Mouse (Mus musculus) hindbrain, postnatal 0 days (tissue): Measurements from ENCODE around the gene Gm5678. TPM values are rescaled to one million over a fixed set of nuclear protein-coding genes. Genes with fewer than 3 reads are reported as not detected.

Experiments
- ATAC-seq: fragments of 200-750 bp; cut with Nextera tagmentation; 2 replicates; pipeline ENCODE4 v1.8.0; 2017; ENCODE audit warnings: mild to moderate bottlenecking, moderate TSS enrichment, moderate library complexity
- DNase-seq: peaks from one replicate; pipeline ENCODE4 v3.0.0-alpha.2; 2015; ENCODE audit warnings: low spot score
- H3K27ac ChIP-seq: fragments of 300-500 bp; sonication (generic); 2 replicates; pipeline ENCODE4 v1.5.1; 2014; ENCODE audit warnings: mild to moderate bottlenecking
- H3K27me3 ChIP-seq: fragments of 300-500 bp; sonication (generic); 2 replicates; pipeline ENCODE4 v1.6.1; 2014; ENCODE audit warnings: low read length, mixed read lengths; ENCODE audit not compliant: insufficient read depth
- H3K36me3 ChIP-seq: fragments of 300-500 bp; sonication (generic); 2 replicates; pipeline ENCODE4 v1.6.1; 2014; ENCODE audit warnings: low read length, mixed read lengths; ENCODE audit not compliant: insufficient read depth
- H3K4me1 ChIP-seq: fragments of 300-500 bp; sonication (generic); 2 replicates; pipeline ENCODE4 v1.6.1; 2014; ENCODE audit warnings: antibody characterized with exemption, low read length, mixed read lengths; ENCODE audit not compliant: insufficient read depth
- H3K4me2 ChIP-seq: fragments of 300-500 bp; sonication (generic); 2 replicates; pipeline ENCODE4 v1.6.1; 2014; ENCODE audit warnings: low read depth, mild to moderate bottlenecking, low read length, moderate library complexity, mixed read lengths
- H3K4me3 ChIP-seq: fragments of 300-500 bp; sonication (generic); 2 replicates; pipeline ENCODE4 v1.5.1; 2014; ENCODE audit warnings: low read length
- H3K9ac ChIP-seq: fragments of 300-500 bp; sonication (generic); replicated peaks from 2 replicates; pipeline ENCODE4 v1.6.1; 2014; ENCODE audit warnings: mild to moderate bottlenecking, low read length, moderate library complexity, mixed read lengths
- H3K9me3 ChIP-seq: fragments of 300-500 bp; sonication (generic); 2 replicates; pipeline ENCODE4 v1.6.1; 2016; ENCODE audit warnings: low read length, mixed read lengths
- CTCF ChIP-seq: IDR thresholded peaks from 2 replicates; pipeline ENCODE4 v1.5.1; 2016; ENCODE audit warnings: antibody characterized with exemption, control low read depth, low read depth
- WGBS: fragments of 180-500 bp; shearing (Covaris S2); extraction: QIAGEN DNeasy Blood & Tissue Kit; methylation state at CpG from one replicate; pipeline ENCODE4 v1.1.7; 2014; 5-methylcytosine and 5-hydroxymethylcytosine counted together
- polyA plus RNA-seq: library from polyadenylated mRNA; unstranded; fragments of >200 nt; fragmentation: Nextera tagmentation; extraction: Ambion mirVana; gene quantifications from 2 replicates; pipeline ENCODE4 v1.2.1, GENCODE M21; 2015
- total RNA-seq: library from RNA; depleted of rRNA; stranded (reverse); fragments of >200 nt; gene quantifications from 2 replicates; pipeline ENCODE4 v1.2.3, GENCODE M21; 2014; rRNA removed

The Gm5678 gene
- total RNA-seq (not detected in 2 replicates), polyA plus RNA-seq (not detected in 2 replicates)

- no peaks in the 10 kb centered on the region for H3K36me3 ChIP-seq
- H3K4me1 ChIP-seq: no peaks in the 10 kb centered on the region
- 86% methylated on average over 23 of the region's 23 CpGs for WGBS
- H3K9ac ChIP-seq: no peak within 1 kb of the TSS
- no peaks in the 10 kb centered on the region for H3K27me3 ChIP-seq
- no peak within 1 kb of the TSS for H3K27ac ChIP-seq
- H3K4me2 ChIP-seq: no peak within 1 kb of the TSS
- H3K4me3 ChIP-seq: no peak within 1 kb of the TSS
- TF ChIP-seq CTCF: no peak
- H3K9me3 ChIP-seq: no peaks in the 10 kb centered on the region
- DNase-seq (no peak), ATAC-seq (no peak)
Measured at GRCm38 (mm10) chr16:93627761-93628400, at the start of gene Gm5678. Gm5678 (plus strand) TSS chr16:93628097.

- Histone ChIP-seq H3K4me3 (no peak overlapping the region), H3K27me3 (no peaks in the 10 kb centered on the region), H3K4me2 (no peak overlapping the region), H3K36me3 (no peaks in the 10 kb centered on the region), H3K27ac (no peak overlapping the region), H3K9me3 (no peaks in the 10 kb centered on the region), H3K9ac (no peak overlapping the region), H3K4me1 (no peaks in the 10 kb centered on the region)
- no peak for TF ChIP-seq CTCF
- 84% methylated on average over 8 of the region's 8 CpGs for WGBS
- no peak for ATAC-seq
- DNase-seq: no peak
Measured at GRCm38 (mm10) chr16:93578346-93579005, 49.4 kb upstream of the Gm5678 start.

GRCm38 (mm10) chr16:93581125-93581524 lies 46.8 kb upstream of the Gm5678 start:
- Histone ChIP-seq H3K4me2 (no peak overlapping the region), H3K4me1 (no peaks in the 10 kb centered on the region), H3K36me3 (peaks cover 8% of the 10 kb centered on the region; the same call in 1 of the 2 replicates), H3K9ac (no peak overlapping the region), H3K4me3 (no peak overlapping the region), H3K9me3 (no peaks in the 10 kb centered on the region), H3K27ac (no peak overlapping the region), H3K27me3 (no peaks in the 10 kb centered on the region)
- WGBS: 64% methylated on average over 6 of the region's 6 CpGs
- TF ChIP-seq CTCF: no peak
- no peak for DNase-seq
- 0 out of 2 replicates have a peak, but pooled peaks have one; percentile 29 for ATAC-seq

GRCm38 (mm10) chr16:93584976-93585702 lies 42.8 kb upstream of the Gm5678 start:
- 92% methylated on average over 24 of the region's 24 CpGs for WGBS
- no peak overlapping the region for H3K4me2 ChIP-seq
- no peaks in the 10 kb centered on the region for H3K27me3 ChIP-seq
- no peak overlapping the region for H3K27ac ChIP-seq
- H3K9me3 ChIP-seq: no peaks in the 10 kb centered on the region
- ATAC-seq (no peak), DNase-seq (no peak)
- no peaks in the 10 kb centered on the region for H3K4me1 ChIP-seq
- no peak for TF ChIP-seq CTCF
- peaks cover 18% of the 10 kb centered on the region; the same call in 1 of the 2 replicates for H3K36me3 ChIP-seq
- no peak overlapping the region for H3K4me3 ChIP-seq
- no peak overlapping the region for H3K9ac ChIP-seq

GRCm38 (mm10) chr16:93585703-93586205 lies 42.1 kb upstream of the Gm5678 start:
- no peaks in the 10 kb centered on the region for H3K4me1 ChIP-seq
- no peak overlapping the region for H3K27ac ChIP-seq
- H3K9me3 ChIP-seq: no peaks in the 10 kb centered on the region
- 89% methylated on average over 9 of the region's 9 CpGs for WGBS
- H3K4me2 ChIP-seq: no peak overlapping the region
- ATAC-seq (no peak), DNase-seq (no peak)
- no peak overlapping the region for H3K4me3 ChIP-seq
- no peak overlapping the region for H3K9ac ChIP-seq
- no peak for TF ChIP-seq CTCF
- H3K36me3 ChIP-seq: peaks cover 19% of the 10 kb centered on the region; the same call in 1 of the 2 replicates
- H3K27me3 ChIP-seq: no peaks in the 10 kb centered on the region

- no peak for TF ChIP-seq CTCF
- Histone ChIP-seq H3K4me1 (no peaks in the 10 kb centered on the region), H3K4me2 (no peak overlapping the region), H3K9ac (no peak overlapping the region), H3K27ac (no peak overlapping the region), H3K9me3 (no peaks in the 10 kb centered on the region), H3K27me3 (no peaks in the 10 kb centered on the region), H3K36me3 (peaks cover 19% of the 10 kb centered on the region; the same call in 1 of the 2 replicates), H3K4me3 (no peak overlapping the region)
- WGBS: 69% methylated on average over 8 of the region's 8 CpGs
- ATAC-seq (no peak), DNase-seq (no peak)
Measured at GRCm38 (mm10) chr16:93586382-93586781, 41.5 kb upstream of the Gm5678 start.
